8 mouse cellular contexts compared by ENCODE assay signal in genomic region chr7:75118022-75118673, GRCm38 (mm10).
DNase-seq lines count a peak whose midpoint lies in the region; ATAC-seq and TF ChIP-seq lines count a peak whose summit lies in the region.

No protein-coding gene starts in this region.

- peak overlapping the region; percentile 44 for H3K4me3 ChIP-seq in layer of hippocampus, adult 2 months

- peak overlapping the region; percentile 70 for H3K27ac ChIP-seq in layer of hippocampus, adult 2 months

- peak; percentile 100 for ATAC-seq in megakaryocyte progenitor cell, adult 5-6 weeks (replicated peaks; ENCODE audit: poor library complexity)

- DNase-seq in right cerebral cortex, adult 18-20 months: peak; percentile 44
- no peak for DNase-seq in right cerebral cortex, adult 2 months (ENCODE audit: low spot score in 2 of 2)
- DNase-seq in embryo, embryonic 11 days: peak; percentile 63
- DNase-seq in heart, postnatal 10 days: peak; percentile 49 to 60
- peak; percentile 46 to 59 for DNase-seq in layer of hippocampus, adult 2 months (ENCODE audit: low spot score in 2 of 2)
- peak; percentile 61 for DNase-seq in thymus, postnatal 0 days (ENCODE audit: low spot score)
- DNase-seq in cerebellum, adult 11-12 months: no peak

- intact Hi-C loops in heart, postnatal 10 days (cut with DNase I): loop anchor here (10.0 kb wide), 1 partner anchor 1463 kb away; no protein-coding TSS in a partner anchor

- no peak for TF ChIP-seq CTCF in layer of hippocampus, adult 2 months (conservative IDR thresholded peaks at IDR 0.05)

Comparison
In these comparisons a context has a peak if more than half of its experiments do, and no peak if none do; other contexts are left out.
1. DNase-seq: peak in right cerebral cortex, adult 18-20 months (single experiment), embryo, embryonic 11 days (single experiment), heart, postnatal 10 days (2 of 2), layer of hippocampus, adult 2 months (2 of 2) and thymus, postnatal 0 days (single experiment); none in right cerebral cortex, adult 2 months (0 of 2) and cerebellum, adult 11-12 months (single experiment).